Mouse (Mus musculus) erythroid progenitor cell, adult 5-6 weeks (primary cell): Measurements from ENCODE around the gene Lmbrd2. TPM values are rescaled to one million over a fixed set of nuclear protein-coding genes. Genes with fewer than 3 reads are reported as not detected.

Experiments
- ATAC-seq: replicated peaks from 2 replicates; pipeline ENCODE4 v1.8.0; 2016; ENCODE audit warnings: moderate number of reproducible peaks, mild to moderate bottlenecking, moderate TSS enrichment, inconsistent platforms; ENCODE audit not compliant: poor library complexity, low FRiP score, severe bottlenecking
- total RNA-seq, 2 experiments: library from RNA; stranded (forward) in 1 of 2; stranded (reverse) in 1 of 2; fragments of 150-400 nt in 1 of 2; fragments of 186-747, 209-891 nt in 1 of 2; gene quantifications; 2 replicates each; pipeline versions ENCODE4 v1.2.3 to v1.2.4; 2015 to 2017; ENCODE audit warnings: low replicate concordance in 2 of 2

The Lmbrd2 gene
- total RNA-seq (2015; ENCODE audit: low replicate concordance) (10.1 and 20.1 TPM in 2 replicates), total RNA-seq (2017; ENCODE audit: low replicate concordance) (5.1 and 6.2 TPM in 2 replicates)

- ATAC-seq: peak; percentile 99
These were observed at the start of gene Lmbrd2 for GRCm38 (mm10) chr15:9140252-9140680. Gene Lmbrd2 (plus strand): TSS chr15:9140550.

- no peak for ATAC-seq
These were observed 49.7 kb upstream of the Lmbrd2 start for GRCm38 (mm10) chr15:9090662-9091061.

- ATAC-seq: no peak
These were observed 46.6 kb upstream of the Lmbrd2 start for GRCm38 (mm10) chr15:9093598-9094365.

DNA sequence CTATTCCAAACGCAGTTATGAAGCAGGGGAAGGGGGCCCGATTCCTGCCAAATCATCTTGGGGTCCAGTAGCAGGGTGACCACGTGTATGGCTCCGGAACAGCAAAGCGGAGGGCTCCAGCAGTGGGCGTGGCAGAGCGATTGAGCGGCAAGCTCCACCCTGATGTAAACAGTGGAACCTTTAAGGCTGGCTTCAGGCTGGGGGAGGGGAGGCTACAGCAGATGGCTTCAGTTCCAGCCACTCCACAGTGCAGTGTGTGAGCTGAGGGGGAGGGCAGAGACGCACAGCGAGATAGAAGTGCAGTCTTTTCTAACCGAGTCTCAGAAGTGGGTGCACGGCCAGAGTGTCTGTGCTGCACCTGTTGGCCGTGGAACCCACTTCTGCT is 46.0 kb upstream of the Lmbrd2 start:
- ATAC-seq: peak; percentile 76

DNA sequence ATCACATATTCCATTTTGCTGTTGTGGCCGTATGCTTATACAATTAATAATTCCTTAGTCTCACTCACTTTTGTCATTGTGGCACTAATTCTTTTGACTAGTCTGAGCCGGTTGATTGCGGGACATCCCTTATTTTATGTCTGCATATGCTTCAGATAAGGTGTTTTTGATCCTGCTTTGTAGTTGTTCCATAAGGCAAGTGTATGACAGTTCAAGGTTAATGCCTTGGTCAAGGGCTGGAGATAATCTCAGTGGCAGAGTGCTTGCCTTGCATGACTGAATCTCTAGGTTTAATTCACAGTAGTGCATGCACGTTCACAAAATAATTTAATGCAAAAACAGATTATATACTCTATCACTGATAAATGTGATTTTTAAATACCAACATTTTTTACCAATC is 43.5 kb upstream of the Lmbrd2 start:
- no peak for ATAC-seq

GRCm38 (mm10) chr15:9100446-9101077 is 39.8 kb upstream of the Lmbrd2 start:
- no peak for ATAC-seq

GRCm38 (mm10) chr15:9106303-9107074 is 33.9 kb upstream of the Lmbrd2 start:
- ATAC-seq: no peak

GRCm38 (mm10) chr15:9110526-9111347 is 29.6 kb upstream of the Lmbrd2 start:
- no peak for ATAC-seq

DNA sequence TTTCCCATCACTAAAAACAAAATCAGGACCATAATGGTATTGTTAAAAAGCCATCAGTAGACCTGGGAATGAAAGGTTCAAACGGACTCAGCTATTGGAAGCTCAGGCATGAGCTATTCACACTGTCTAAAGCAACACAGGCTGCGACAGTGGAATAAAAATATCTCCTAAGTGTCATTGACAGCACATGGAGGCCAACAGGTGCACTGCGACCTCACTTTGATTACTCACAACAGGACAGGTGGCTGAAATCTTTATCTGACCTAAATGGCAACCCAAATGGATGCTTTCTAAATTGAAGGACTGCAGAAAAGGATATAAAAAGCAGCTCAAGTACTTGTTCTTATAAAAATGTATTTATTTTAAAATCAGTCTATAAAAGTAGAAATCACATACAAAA is 28.7 kb upstream of the Lmbrd2 start:
- no peak for ATAC-seq

GRCm38 (mm10) chr15:9113556-9113955 is 26.8 kb upstream of the Lmbrd2 start:
- ATAC-seq: no peak

DNA sequence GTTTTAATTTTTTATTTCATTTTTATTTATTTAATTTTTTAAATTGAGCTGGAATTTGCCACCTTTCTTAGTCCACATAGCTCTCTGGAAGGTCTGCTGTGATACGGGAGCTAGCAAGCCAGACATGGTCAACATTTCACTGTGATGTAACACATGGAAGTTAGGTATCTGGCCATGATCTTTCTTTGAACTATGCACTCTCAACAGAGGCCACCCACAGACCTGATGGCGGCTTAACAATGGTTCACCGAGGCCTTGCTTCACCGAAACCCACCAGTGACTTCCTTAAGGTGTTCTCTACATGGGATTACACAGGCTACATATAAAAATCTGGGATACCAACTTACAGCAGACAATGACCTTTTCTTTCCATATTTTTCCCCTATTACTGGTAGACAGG is 26.2 kb upstream of the Lmbrd2 start:
- ATAC-seq: no peak

GRCm38 (mm10) chr15:9114599-9114998 is 25.8 kb upstream of the Lmbrd2 start:
- no peak for ATAC-seq

DNA sequence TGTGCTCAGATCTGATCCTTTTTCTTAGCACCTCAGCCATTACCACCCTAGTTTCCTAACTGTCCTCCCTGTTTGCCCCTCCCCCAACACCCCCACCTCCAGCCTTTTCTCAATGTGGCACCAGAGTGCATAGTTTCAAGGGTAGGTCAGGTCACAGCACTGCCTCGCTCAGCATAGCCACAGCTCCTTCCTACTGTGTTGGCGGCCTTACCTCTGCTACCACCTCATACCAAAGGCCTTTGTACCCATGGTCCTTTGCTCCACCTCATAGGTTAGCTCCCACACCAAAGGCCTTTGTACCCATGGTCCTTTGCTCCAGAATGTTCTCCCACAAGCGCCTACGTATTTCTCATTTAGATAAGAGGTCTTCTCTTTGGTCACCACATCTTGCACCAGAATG is 21.5 kb upstream of the Lmbrd2 start:
- ATAC-seq: no peak

- ATAC-seq: peak; percentile 62; the same call in 1 of the 2 replicates
These were observed 20.3 kb upstream of the Lmbrd2 start for GRCm38 (mm10) chr15:9120081-9120480.

- ATAC-seq: no peak
These were observed 17.4 kb upstream of the Lmbrd2 start for GRCm38 (mm10) chr15:9122989-9123388.

DNA sequence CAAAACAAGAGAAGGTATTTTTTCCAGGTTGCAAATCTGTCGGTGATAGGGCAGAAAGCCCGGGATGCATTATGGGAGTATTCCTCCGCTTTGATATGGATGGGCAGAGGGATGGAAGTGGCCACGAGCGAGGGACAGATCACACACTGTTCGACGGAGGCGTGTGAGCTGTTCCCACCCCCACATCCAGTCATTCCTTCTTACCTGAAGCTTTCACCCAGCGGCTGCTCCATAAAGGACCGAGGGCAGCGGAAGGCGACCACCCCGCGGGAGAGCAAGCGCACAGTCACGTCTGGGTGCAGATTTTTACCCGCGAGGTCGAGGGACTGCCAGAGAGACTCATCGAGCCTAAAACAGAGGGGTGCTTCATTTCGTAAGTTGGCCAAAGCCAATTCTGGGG is 15.5 kb upstream of the Lmbrd2 start:
- no peak for ATAC-seq

GRCm38 (mm10) chr15:9127051-9127791 is 13.1 kb upstream of the Lmbrd2 start:
- ATAC-seq: no peak

- ATAC-seq: no peak
These were observed 9.4 kb upstream of the Lmbrd2 start for GRCm38 (mm10) chr15:9130772-9131498.
